Mouse (Mus musculus): Measurements from ENCODE around the gene Atl3. TPM values are rescaled to one million over a fixed set of nuclear protein-coding genes. Genes with fewer than 3 reads are reported as not detected.
A peak's percentile ranks its signal among the peaks of the same experiment; 100 is the strongest.

Atl3 gene
- total and polyA plus RNA-seq, 2 experiments from 2014 or later = 6.3 to 17.1 TPM

DNA sequence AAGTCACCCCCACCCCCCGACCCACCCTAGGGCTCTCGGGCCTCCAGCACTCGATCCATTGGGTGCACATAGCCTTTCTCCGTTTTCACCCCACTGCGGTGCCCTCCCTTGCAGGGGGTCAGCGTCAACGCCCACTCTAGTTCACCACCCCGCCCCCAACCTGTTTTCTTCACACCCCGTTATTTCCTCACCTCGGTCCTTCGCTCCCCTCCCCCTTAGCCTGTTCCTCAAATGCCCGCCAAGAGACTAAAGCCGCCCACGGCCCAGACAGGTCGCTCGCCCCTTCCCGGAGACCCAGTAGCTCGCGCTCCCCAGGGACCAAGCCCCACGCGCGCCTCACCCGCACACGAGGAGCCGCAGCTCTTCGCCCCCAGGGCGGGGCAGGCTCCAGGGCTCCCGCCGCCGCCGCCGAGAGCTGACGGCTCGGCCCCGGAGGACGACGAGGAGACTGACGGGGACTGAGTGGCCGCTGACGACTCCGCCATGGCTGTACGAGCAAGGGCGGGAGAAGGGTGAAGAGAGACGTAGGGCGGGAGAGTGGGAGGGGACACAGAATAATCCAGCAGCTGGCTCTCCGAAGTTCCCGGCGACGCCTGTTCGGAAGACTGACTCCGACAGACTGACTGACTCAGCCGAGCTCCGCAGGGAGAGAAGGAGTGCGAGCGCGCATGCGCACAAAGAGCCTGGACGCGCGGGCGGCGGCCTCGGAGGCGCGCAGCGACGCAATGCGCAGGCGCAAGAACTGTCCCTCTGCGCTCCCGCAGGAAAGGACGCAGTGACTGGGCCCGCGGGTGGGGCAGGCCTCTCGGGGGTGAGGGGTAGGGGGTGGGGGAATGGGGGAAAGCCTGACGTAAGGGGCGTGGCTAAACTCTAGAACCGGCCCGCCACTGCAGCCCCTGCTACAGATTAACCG, 11.0 kb upstream of the Atl3 start, which contains the start of gene Rtn3:
Gene Rtn3, minus strand, starts transcription at position 683 of the 913 bp plus-strand sequence.
- H3K27ac ChIP-seq (ENCODE audit: low read depth) = peak within 1 kb of the TSS; percentile 100
- H3K9ac ChIP-seq (replicated peaks; ENCODE audit: low read depth, low read length) = peak within 1 kb of the TSS; percentile 94
- H3K36me3 ChIP-seq (replicated peaks; ENCODE audit: control insufficient read depth, insufficient read depth, low read length) = no peaks in the 10 kb centered on the region
- peak; percentile 98 for DNase-seq (ENCODE audit: low spot score)
- peak within 1 kb of the TSS; percentile 77 for H3K4me2 ChIP-seq (ENCODE audit: low read depth, low read length)
- no peaks in the 10 kb centered on the region for H3K9me3 ChIP-seq (replicated peaks; ENCODE audit: control insufficient read depth, low read length)
- ATAC-seq (ENCODE audit: insufficient read depth, low read depth) = peak; percentile 90
- peak within 1 kb of the TSS; percentile 95 for H3K4me3 ChIP-seq (ENCODE audit: low read depth, low read length)
- no peak for TF ChIP-seq CTCF (IDR thresholded peaks at IDR 0.05; ENCODE audit: low read depth)
- TF ChIP-seq EP300 (IDR thresholded peaks at IDR 0.05; ENCODE audit: low read depth) = no peak
- H3K4me1 ChIP-seq (ENCODE audit: control insufficient read depth, insufficient read depth) = peaks cover 18% of the 10 kb centered on the region
- WGBS = under 1% methylated on average over 78 of the region's 80 CpGs
- no peaks in the 10 kb centered on the region for H3K27me3 ChIP-seq (ENCODE audit: control insufficient read depth, insufficient read depth, low read length)

DNA sequence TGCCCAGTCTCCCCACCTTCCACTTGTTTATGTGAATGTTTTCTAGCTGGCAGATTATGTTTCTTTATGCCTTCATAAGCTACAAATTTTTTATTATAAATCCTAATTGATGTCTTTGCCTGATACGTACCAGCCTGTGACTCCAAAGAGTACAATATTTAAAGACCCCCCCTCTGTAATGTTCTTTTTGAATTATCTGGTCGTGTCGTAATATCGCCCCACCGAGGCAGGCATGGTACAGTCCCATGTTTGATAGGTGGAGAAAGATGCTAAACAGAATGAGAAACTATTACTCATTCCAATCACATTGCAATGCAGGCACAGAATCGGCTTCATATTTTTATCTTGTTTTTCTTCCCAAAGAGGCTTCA, 10.3 kb upstream of the Atl3 start:
- no peaks in the 10 kb centered on the region for H3K36me3 ChIP-seq (replicated peaks; ENCODE audit: control insufficient read depth, insufficient read depth, low read length)
- peak overlapping the region; percentile 34; the same call in 1 of the 2 replicates for H3K9ac ChIP-seq (replicated peaks; ENCODE audit: low read depth, low read length)
- no peaks in the 10 kb centered on the region for H3K27me3 ChIP-seq (ENCODE audit: control insufficient read depth, insufficient read depth, low read length)
- H3K27ac ChIP-seq (ENCODE audit: low read depth) = peak overlapping the region; percentile 100
- H3K9me3 ChIP-seq (replicated peaks; ENCODE audit: control insufficient read depth, low read length) = no peaks in the 10 kb centered on the region
- DNase-seq (ENCODE audit: low spot score) = peak; percentile 73
- WGBS = 0% methylated on average over 6 of the region's 6 CpGs
- ATAC-seq (ENCODE audit: insufficient read depth, low read depth) = peak; percentile 19; the same call in 1 of the 2 replicates
- H3K4me2 ChIP-seq (ENCODE audit: low read depth, low read length) = peak overlapping the region; percentile 77
- peak overlapping the region; percentile 95 for H3K4me3 ChIP-seq (ENCODE audit: low read depth, low read length)
- H3K4me1 ChIP-seq (ENCODE audit: control insufficient read depth, insufficient read depth) = peaks cover 20% of the 10 kb centered on the region
- TF ChIP-seq CTCF (IDR thresholded peaks at IDR 0.05; ENCODE audit: low read depth) = no peak; the same call in 1 of the 2 replicates
- TF ChIP-seq EP300 (IDR thresholded peaks at IDR 0.05; ENCODE audit: low read depth) = 0 out of 2 replicates have a peak, but pooled peaks have one; percentile 47

DNA sequence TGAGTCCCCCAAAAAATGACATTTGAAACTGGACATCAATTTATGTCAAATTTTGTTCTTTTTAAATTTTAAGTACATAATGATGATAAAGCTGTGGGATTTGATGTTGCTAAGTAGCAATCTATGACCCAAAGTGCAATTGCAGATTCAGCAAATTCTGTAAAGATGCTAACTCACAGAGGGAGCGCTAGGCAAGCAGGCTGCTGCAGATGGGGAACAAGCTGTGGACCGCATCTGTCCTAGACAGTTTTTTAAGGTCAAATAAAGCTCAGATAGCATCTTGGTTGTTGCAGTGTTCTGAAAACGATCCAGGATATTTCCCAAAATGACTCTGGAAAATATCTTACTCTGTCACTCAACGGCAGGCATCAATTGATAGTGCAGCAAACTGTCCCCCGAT, 9.8 kb upstream of the Atl3 start:
- H3K4me3 ChIP-seq (ENCODE audit: low read depth, low read length) = 0 out of 2 replicates have a peak overlapping the region, but pooled peaks have one; percentile 95
- peaks cover 20% of the 10 kb centered on the region for H3K4me1 ChIP-seq (ENCODE audit: control insufficient read depth, insufficient read depth)
- no peak overlapping the region for H3K9ac ChIP-seq (replicated peaks; ENCODE audit: low read depth, low read length)
- no peaks in the 10 kb centered on the region for H3K27me3 ChIP-seq (ENCODE audit: control insufficient read depth, insufficient read depth, low read length)
- TF ChIP-seq CTCF (IDR thresholded peaks at IDR 0.05; ENCODE audit: low read depth) = no peak
- TF ChIP-seq EP300 (IDR thresholded peaks at IDR 0.05; ENCODE audit: low read depth) = no peak
- peak overlapping the region; percentile 100 for H3K27ac ChIP-seq (ENCODE audit: low read depth)
- 22% methylated on average over 5 of the region's 5 CpGs for WGBS
- ATAC-seq (ENCODE audit: insufficient read depth, low read depth) (no peak), DNase-seq (ENCODE audit: low spot score) (no peak)
- H3K4me2 ChIP-seq (ENCODE audit: low read depth, low read length) = peak overlapping the region; percentile 77
- H3K36me3 ChIP-seq (replicated peaks; ENCODE audit: control insufficient read depth, insufficient read depth, low read length) = no peaks in the 10 kb centered on the region
- H3K9me3 ChIP-seq (replicated peaks; ENCODE audit: control insufficient read depth, low read length) = no peaks in the 10 kb centered on the region

DNA sequence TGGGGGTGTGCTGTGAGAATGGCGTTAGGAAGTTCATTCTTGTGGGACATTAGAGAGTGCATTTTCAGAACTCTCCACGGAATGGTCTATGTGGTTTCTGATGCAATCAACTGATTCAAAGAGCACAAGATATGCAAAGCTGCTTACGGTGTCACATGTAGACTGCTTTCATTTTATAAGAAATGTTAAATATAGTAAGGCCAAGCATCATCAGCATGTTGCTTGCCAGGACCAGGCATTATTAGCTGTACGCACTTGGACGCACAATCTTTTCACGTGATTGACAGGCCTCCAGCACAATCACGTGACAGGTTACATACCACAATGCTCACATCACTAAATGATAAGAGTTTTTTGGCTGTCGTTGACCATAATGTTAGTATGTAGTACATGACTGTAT, 6.2 kb upstream of the Atl3 start:
- Histone ChIP-seq H3K9me3 (replicated peaks; ENCODE audit: control insufficient read depth, low read length) (no peaks in the 10 kb centered on the region), H3K4me1 (ENCODE audit: control insufficient read depth, insufficient read depth) (peaks cover 11% of the 10 kb centered on the region; the same call in 1 of the 2 replicates), H3K36me3 (replicated peaks; ENCODE audit: control insufficient read depth, insufficient read depth, low read length) (no peaks in the 10 kb centered on the region), H3K4me3 (ENCODE audit: low read depth, low read length) (no peak overlapping the region), H3K9ac (replicated peaks; ENCODE audit: low read depth, low read length) (no peak overlapping the region), H3K27me3 (ENCODE audit: control insufficient read depth, insufficient read depth, low read length) (no peaks in the 10 kb centered on the region), H3K27ac (ENCODE audit: low read depth) (peak overlapping the region; percentile 34; the same call in 1 of the 2 replicates), H3K4me2 (ENCODE audit: low read depth, low read length) (0 out of 2 replicates have a peak overlapping the region, but pooled peaks have one; percentile 11)
- 0 out of 2 replicates have a peak, but pooled peaks have one; percentile 4 for ATAC-seq (ENCODE audit: insufficient read depth, low read depth)
- TF ChIP-seq CTCF (IDR thresholded peaks at IDR 0.05; ENCODE audit: low read depth) (no peak), EP300 (IDR thresholded peaks at IDR 0.05; ENCODE audit: low read depth) (peak; percentile 57; the same call in 1 of the 2 replicates)
- WGBS = 31% methylated on average over 8 of the region's 8 CpGs
- DNase-seq (ENCODE audit: low spot score) = peak; percentile 70

DNA sequence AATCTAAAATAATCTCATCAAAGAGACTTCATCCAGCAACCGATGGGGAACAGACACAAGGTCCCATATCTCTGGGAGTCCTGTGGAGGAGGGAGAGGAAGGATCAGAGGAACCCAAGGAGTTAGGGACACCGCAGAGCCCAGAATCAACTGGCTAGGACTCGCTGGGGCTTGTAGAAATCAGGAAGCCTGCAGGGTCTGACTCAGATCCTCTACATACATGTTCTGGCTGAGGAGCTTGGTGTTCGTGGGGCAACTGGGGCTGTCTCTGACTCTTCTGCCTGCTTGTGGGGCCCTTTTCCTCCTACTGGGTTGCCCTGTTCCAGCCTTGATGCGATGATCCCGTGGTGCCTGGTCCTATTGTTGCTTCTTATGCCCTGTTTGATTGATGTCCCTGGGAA, 1.9 kb upstream of the Atl3 start:
- Histone ChIP-seq H3K9me3 (replicated peaks; ENCODE audit: control insufficient read depth, low read length) (no peaks in the 10 kb centered on the region), H3K27ac (ENCODE audit: low read depth) (no peak overlapping the region), H3K4me3 (ENCODE audit: low read depth, low read length) (no peak overlapping the region), H3K27me3 (ENCODE audit: control insufficient read depth, insufficient read depth, low read length) (no peaks in the 10 kb centered on the region), H3K4me2 (ENCODE audit: low read depth, low read length) (no peak overlapping the region), H3K36me3 (replicated peaks; ENCODE audit: control insufficient read depth, insufficient read depth, low read length) (no peaks in the 10 kb centered on the region), H3K4me1 (ENCODE audit: control insufficient read depth, insufficient read depth) (peaks cover 4% of the 10 kb centered on the region; the same call in 1 of the 2 replicates), H3K9ac (replicated peaks; ENCODE audit: low read depth, low read length) (no peak overlapping the region)
- 86% methylated on average over 6 of the region's 6 CpGs for WGBS
- ATAC-seq (ENCODE audit: insufficient read depth, low read depth) (no peak), DNase-seq (ENCODE audit: low spot score) (no peak)
- TF ChIP-seq CTCF (IDR thresholded peaks at IDR 0.05; ENCODE audit: low read depth) (no peak), EP300 (IDR thresholded peaks at IDR 0.05; ENCODE audit: low read depth) (no peak)

All from heart, postnatal 0 days (tissue).